Mouse (Mus musculus) thymus, postnatal 4 days (tissue): ENCODE data around the gene Rab7b.

Experiments
- DNase-seq: peaks from one replicate; pipeline ENCODE4 v3.0.0; 2021

Rab7b gene

DNA sequence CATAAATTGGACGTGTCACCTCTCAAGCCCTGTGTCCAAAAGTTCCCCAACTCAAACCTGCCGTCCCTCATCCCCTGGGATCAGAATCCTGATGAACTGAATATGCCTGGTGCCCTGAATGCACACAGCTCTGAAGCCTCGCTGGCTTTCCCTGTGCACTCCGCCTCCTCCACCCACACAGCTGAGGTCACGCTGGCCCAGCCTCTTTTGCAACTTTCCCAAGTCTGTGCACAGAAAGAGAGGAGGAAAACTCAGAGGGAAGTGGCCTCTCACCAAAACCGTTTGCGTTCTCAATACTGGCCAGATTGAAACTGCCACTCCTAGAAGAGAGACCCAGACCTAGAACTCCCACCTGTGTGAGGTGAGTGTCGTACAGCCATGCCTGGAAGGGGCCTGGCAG, at the start of gene Rab7b:
Gene Rab7b, plus strand, starts transcription at position 221 of the 400 bp plus-strand sequence.
- DNase-seq: no peak

DNA sequence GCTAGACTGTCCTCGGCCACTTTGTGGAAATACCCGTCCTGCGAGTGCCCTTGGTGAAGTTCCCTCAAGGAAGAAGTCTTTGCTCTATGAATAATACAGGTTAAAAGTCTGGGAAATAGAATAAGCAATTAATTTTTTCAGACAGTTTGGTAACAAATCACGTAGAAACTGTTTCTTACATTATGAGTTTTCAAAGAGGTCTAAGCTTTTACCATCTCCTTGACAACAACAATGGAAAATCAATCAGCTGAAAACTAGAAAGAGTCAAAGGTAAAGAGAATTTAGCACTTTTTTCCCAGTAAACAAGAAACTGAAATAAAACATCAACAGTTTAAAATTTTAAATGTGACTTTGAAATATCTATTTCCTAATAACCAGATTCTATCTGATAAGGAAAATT, 48.4 kb upstream of the Rab7b start:
- DNase-seq: no peak

DNA sequence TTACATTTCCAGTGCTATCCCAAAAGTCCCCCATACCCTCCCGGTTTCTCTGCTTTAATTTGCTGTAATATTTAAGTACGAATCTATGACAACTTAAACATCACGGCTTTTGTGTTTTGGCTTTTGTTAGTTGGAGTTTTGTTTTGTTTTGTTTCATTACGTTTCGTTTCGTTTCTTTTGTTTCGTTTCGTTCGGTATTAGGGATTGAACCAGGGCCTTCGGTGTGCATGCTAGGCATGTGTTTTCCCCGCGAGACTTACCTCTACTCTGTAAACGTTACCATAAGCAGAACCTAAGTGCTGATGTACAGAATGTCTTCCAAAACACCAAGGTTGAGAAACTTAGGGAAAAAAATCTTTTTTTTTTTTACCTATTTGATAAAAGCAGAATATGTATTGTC, 46.9 kb upstream of the Rab7b start:
- no peak for DNase-seq

DNA sequence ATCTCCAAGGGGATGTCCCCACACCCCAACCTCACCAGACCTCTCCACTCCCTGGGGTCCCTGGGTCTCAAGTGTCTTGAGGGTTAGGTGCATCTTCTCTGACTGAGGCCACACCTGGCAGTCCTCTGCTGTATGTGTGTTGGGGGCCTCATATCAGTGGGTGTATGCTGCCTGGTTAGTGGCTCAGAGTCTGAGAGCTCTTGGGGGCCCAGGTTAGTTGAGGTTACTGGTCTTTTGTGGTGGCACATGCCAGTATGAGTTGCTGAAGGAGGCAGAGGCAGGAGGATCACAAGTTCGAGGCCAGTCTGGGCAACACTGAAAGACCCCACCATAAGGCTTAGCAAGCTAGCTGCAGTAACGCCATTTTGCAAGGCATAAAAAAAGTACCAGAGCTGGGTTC, 46.2 kb upstream of the Rab7b start:
- DNase-seq: no peak

DNA sequence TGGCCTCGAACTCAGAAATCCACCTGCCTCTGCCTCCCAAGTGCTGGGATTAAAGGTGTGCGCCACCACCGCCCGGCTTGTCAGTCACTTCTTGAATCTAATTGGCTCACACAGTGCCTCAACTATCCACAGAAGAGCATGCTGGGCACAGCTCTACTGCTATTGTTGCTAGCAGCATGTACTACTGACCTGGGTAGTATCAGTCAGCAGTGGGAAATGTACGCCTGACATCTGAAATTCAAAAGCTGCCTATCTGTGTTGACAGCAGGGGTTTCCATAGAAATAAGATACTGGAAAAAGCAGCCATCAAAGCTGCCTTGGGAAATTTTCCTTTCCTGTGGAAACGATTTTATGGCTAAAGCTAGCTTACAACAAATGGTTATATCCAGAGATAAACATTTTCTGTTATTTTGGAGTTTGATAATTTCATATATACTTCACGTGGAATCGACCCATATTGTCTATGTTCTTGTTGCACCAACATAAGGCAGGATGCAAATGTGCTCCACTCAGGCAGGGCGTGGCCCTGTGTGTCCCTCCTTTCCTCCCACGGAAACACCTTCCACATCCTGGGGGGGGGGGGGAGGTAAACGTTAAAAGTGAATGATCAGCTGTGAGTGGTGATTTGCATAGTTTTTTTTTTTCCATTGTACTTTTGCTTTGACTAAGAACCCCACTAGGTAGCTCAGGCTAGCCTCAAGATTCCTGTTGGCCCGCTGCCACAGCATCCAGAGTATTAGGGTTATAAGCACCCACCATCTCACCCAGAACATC, 35.6 kb upstream of the Rab7b start:
- no peak for DNase-seq

DNA sequence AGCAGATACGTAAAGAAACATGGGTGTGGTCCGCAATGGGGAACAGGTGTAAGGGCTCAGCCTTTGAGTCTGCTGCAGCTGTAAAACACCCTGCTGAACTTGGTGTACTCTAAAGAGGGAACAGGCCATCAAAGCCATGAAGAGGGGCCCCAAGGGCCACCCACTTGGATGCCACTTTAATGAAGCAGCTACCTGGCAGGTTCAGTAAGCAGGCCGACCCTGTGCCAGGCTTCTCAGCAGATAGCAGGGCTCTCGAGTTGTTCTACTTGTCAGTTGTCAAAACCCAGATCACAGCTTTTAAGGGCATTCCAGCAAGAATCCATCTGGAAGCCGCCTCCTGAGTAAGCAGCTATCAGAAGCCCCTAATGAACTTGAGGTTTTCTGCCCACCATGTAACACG, 32.9 kb upstream of the Rab7b start:
- DNase-seq: no peak

DNA sequence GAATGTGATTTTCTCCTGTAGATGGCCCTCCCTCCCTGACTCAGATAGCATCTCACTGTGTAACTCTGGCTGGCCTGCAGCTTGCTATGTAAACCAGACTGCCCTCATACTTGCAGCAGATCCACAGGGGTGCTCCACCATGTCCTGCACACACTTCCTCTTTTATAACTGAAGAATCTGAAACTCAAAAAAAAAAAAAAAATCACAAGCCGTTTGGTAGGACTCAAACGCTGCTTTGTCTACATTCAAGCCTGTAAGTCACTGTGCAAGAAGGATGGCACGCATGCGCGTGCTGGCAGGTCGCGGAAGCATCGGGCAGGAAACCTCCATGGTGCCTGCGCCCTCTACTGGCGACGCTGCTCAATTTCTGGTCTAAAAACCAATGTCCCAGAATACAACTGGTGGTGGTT, 30.5 kb upstream of the Rab7b start:
- DNase-seq: peak; percentile 97

DNA sequence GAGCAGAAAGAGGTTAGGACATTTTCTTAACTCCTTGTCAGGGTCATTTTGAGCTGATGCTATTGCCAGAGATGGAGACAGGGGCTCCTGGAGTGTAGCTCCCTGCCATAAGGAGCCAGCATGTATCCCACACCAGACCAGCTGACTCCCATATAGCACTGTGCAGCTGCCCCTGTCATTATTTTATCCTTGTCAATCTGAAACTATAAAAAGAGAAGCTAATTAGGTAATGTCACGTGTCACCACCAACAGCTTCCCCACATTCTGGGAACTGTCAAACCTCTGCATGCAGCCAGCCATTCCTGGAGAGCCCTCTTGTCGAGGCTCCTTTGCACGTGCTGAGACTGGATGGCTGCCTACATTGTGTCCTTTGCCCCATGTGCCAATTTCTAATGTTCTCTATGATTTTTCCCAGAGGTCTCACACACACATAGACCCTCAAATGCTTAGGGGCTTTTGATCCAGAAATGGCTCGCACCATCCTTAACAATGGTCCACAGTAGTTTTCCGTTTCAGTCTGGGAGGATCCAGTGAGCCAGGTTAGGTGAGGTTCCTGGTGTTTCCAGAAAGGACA, 28.9 kb upstream of the Rab7b start:
- no peak for DNase-seq

DNA sequence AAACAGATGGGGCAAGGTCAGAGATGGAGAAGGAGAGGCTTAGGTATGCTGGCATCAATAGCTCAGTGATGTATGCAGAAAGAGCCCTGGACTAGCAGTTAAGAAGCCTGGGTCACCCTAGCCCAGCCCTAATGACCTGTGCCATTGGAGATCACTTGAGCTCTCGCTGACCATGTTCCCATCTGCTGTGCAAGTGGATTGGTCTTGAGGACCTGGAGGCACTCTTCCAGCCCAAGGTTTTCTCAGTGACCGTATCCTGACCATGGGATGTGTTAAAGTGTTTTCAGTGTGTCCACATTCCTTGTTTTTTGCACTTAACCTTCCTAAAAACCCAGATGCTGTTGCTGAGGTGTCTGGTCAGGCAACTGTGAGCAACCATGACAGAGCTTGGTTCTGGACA, 28.2 kb upstream of the Rab7b start:
- DNase-seq: no peak

DNA sequence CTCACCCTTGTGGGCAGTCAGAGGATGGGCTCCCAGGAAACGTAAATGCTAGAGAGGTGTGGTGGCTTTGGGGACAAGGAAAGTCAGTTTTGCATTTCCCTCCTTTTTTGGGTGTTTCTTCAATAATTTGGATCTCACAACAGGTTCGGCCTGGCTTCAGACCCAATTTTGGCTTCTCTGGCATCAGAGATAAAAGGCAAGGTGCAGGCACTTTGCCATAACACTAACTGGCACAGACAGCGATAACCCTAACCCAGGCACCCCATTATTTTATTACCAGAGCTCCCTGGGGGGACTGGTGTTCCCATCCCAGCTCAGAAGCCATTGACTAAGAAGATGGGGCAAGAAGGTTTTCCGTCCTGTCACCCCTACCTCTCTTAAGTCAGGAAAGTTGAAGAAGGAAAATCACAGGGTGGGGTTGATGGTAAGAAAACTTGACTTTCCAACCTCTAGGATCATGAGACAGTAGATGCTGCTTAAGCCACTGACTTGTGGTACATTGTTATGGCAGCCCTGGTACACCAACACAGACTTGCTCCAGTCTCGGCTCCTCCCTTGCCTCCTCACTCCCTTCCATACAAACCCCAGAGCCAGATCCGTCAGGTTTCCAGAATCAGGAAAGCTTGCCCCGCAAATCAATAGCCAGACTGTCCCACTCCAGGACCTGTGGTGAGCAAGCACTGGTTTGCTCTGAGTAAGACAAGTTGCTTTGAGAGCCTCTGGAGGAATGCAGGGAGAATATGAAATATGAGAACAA, 27.6 kb upstream of the Rab7b start:
- DNase-seq: no peak

DNA sequence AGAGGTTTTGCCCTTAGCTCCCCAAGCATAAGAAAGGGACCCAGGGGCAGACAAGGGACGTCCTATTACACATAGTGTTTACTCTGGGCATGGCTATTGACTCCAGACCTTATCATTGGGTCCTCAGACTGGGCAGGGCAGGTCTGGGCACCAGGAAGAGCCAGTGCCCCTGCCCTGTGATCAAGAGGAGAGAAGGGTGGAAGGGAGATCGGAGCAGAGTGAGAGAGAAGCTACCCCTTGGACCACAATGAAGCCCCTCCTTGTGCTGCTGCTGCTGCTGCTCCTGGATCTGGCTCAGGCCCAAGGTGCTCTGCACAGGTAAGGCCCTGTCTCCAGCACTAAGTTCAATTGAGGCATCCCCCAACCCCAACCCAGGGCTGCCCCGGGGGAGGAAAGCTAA, 26.7 kb upstream of the Rab7b start:
- DNase-seq: no peak

DNA sequence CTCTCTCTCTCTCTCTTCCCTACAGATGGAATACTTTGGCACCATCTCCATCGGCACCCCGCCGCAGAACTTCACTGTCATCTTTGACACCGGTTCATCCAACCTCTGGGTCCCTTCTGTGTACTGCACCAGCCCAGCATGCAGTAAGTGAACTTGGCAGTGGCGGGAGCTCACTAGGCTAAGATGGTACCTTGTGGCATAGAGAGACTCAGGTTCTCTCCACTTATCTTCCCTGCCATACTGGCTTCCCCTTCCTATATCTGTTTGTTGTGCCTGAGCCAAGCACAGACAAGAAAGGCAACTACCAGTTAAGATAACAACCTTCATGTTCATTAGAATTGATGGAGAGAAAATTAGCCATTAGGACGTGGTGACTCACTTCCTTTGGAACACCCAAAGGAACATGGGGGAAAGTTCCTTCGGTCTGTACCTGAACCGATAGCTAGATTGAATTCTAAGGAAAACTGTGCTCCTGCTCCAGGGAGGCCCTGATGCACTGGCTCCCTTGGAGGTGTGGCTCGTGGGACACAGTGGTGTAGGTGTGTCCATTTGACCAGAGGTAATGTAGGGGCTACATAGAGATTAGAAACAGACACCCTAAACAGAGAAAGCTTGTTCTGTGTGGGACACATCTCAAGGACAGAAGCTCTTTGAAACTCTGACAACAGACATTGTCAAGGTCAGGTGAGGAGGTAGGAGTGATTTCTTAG, 25.1 kb upstream of the Rab7b start:
- no peak for DNase-seq

DNA sequence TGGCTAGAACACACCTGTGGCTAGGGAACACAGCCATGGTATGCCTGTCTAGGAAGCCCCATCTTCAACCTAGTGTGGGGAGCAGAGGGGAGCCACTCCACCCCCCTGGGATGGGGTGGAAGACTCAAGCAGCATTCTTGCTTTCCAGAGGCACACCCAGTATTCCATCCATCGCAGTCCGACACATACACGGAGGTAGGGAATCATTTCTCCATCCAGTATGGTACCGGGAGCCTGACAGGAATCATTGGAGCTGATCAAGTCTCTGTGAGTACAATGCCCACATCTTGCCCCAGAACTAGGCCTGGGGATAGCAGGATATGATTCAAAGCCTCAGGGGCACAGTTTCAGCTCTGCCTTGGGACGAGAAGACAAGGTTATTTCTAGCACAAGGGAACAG, 24.4 kb upstream of the Rab7b start:
- no peak for DNase-seq

DNA sequence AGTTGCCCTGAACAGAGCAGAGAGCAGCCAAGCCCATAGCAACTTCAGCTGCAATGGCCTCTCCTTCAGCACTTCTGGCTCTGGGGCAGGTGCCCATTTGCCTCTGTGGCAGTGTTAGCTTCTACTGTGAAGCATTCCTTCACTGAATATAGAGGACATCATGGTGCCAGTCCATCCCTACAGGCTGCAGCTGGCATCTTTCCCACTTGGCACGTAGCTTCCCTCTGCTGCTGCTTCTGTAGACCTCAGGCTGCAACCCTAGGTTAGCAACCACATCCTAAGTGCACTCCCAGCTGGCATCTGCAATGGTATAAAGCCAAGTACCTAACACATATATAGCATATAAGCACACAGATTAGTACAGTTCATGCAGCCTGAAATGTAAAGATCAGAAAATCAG, 22.6 kb upstream of the Rab7b start:
- no peak for DNase-seq

DNA sequence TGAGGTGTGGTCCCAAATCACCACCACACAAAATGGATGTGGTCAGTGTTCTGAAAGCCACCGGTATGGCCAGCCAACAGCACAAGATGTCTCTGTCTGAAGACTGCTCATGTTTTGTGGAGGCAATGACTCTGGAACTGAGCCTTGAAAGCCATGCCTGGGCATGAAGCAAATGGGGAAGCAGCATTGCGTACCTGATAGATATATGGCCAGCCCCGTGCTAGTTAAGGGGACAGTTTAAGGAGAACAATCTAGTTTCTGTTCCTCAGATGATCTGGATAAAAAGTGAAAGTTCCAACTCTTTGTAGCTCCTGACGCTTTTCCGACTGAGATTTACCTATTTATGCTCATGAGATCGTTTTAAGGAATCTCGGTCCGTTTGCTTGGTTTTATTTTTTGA, 17.4 kb upstream of the Rab7b start:
- no peak for DNase-seq

DNA sequence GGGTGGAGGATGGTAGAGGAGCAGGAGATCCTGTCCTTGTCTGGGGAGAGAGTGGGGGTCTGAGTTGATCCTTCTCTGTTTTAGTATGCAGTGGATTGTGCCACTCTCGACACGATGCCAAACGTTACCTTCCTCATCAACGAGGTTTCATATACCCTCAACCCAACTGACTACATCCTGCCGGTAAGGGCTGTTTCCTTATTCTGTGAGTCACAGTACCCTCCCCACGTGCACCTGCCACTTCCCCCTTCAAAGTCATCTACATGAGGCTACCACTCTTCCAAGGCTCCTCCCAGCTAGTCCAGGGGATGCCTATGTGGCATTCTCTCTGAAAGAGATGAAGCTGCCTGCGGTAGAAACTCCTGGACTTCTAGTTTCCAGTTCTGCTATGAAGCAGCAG, 16.1 kb upstream of the Rab7b start:
- no peak for DNase-seq

DNA sequence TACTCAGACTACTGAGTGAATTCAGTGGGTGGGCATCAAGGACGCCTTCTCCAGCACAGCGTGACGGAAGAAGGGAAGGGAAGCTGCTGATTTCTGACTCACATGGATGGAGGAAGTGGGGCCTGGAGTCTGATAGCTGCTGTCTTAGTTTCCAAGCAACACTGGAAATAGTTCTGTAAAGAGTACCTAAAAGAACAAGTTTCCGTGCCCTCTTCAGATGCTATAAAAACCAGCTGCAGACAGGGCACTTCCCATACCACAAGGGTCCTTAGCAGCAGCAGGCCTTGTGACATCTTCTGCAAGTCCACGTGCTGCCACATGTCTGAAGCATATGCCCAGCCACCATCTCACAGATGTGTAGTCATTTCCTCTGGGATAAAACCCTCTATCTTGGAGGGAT, 8.9 kb upstream of the Rab7b start:
- no peak for DNase-seq

DNA sequence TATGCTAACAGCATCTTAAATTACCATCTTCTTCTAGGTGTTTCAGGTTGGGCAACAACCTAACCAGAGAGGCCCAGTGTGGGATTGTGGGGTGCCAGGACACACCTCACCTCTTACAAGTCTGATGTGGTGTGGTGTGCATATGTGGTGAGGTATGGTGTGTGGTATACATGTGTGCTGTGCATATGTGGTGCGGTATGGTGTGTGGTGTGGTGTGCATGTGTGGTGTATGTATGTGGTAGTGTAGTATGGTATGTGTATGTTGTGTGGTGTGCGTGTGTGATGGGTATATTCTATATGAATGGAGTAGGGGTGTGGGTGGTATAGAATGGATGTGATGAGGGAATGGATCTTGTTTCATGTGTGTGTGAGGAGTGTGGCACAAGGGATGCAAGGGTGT, 756 bp upstream of the Rab7b start:
- DNase-seq: no peak

DNA sequence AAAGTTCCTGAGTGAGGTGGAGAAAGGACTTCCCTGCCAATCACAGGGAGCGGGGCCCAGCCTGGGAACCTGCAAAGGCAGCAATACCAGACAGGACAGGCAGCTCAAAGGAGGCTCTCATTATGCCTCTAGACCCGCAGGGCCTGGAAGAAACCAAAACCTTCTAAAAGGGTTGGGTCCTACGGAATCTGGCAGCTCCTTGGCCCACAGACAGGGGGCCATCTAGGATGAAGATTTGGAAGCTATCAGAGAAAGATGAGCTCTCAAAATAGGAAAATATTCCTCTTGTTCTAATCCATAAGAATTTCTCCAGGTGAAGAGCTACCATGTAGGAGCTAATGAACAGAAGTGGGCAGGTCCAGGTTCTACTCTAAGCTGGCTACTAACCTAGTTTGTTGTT, 521 bp downstream of the Rab7b start:
- no peak for DNase-seq

DNA sequence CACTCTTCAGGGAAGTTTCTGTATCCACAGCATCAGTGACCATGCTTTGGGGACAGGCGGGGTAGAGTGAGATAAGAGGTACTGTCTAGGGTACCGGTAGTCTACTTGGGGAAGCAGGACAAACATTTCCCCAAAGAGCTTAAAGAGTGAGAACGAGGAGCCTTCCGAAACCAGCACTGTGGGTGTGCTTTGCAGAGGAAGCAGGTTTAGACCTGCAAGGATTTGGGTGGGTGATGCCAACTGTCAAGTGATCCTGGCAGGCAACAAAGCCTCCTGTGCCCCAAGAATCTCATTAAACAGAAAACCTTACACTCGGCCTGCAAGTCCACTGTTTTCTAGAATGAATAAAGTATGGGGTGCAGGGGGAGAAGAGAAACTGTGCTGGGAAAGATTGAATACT, 1.4 kb downstream of the Rab7b start:
- DNase-seq: no peak

DNA sequence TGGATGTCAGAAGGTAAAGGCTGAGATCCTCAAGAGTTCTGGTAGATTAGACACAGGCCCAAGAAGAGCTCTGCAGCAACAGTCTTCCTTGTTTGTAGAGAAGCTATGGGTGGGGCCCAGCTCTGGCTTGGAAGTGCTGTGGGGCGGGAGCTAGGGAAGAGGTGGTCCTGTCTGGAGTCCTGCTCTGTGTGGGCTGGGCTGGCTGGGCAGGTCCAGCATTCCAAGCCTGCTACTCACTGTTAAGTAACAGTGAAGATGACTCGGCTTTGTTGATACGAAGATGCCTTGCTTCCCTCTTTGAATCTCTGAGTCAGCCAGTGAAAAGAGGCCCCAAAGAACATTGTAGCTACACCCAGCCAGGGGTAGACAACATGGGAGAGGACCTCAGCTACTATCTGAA, 1.9 kb downstream of the Rab7b start:
- no peak for DNase-seq

DNA sequence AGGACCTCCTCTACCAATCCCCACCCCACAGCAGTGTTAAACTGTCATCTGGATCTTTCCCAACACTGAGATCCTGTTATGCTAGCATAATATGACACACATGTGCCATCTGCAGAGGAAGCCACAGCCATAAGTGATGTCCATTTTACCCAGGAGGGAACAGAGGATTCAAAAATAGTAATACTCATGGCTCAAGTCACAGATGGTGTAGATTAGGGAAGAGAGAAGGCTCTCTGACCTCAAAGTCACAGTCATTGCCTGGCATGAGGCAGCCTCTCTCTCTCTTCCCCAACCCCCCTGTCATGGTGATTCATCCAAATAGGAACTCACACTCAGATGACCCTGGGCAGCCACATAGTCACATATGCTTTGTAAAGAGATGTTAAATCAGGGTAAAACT, 2.9 kb downstream of the Rab7b start:
- no peak for DNase-seq

DNA sequence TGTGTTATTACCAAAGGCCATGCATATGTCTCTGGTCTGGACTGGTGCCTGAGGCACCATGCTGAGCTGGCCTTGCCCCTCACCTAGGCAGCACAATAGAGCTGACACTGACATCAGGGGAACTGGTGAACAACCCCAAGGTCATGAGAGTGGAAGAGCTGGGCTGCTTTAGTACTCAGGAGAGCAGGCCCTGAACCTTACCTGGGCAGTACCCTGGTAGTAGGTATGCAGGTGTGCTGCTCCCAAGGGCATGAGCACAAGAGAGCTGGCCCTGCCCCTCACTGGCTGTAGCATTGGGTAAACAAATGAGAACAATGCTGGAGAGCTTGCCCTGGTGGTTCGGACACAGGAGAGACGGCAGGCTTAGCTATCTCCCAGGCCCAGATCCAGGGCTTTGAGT, 6.8 kb downstream of the Rab7b start:
- no peak for DNase-seq

DNA sequence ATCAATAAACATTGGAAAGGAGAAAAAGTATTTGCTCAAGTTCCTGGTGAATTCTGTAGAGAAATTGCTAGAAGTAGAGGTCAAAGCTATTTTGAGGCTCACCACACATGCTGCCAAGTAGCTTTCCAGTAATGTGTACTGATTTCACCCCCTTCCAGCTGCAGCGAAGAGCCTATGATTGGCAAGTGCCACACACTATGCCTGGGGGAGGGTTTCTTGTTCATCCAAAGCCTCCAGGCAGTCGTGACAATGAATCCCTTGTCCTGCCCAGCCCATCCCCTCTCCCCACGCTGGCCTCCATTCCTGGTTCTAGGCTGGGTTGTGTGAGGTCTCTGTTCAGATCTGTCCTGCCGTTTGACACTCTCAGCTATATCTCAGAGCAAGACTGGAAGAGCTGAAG, 7.8 kb downstream of the Rab7b start:
- no peak for DNase-seq
